Mouse (Mus musculus): ENCODE data around the gene S100a4. TPM values are rescaled to one million over a fixed set of nuclear protein-coding genes. Genes with fewer than 3 reads are reported as not detected.

The S100a4 gene
- polyA plus RNA-seq, 1 experiment from 2014 or later, result 11.8 TPM

DNA sequence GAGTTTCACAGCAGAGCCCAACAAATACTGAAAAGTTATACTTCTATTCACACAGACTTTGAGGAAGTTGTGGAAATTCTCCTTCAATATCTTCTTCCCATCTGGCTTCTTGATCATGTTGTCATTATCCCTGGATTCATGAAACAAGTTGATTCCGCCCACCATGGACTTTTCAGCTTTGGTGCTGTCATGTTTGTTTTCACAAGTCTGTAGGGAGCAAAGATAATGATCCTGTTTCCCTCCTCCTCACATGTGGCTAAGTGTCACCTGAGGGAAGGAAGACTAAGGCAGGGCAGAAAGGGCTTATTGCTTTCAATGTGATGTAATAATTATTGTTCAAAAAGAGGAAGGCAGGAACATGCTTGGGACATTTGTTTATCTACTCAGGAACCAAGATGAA lies 43.7 kb downstream of the S100a4 start:
- no peak for ATAC-seq (replicated peaks; ENCODE audit: extremely low read depth, insufficient read depth, low FRiP score)
- H3K4me3 ChIP-seq (ENCODE audit: low read length), result no peak overlapping the region
- H3K4me1 ChIP-seq (ENCODE audit: control insufficient read depth, insufficient read depth, low read length), result no peaks in the 10 kb centered on the region
- no peaks in the 10 kb centered on the region for H3K27me3 ChIP-seq (ENCODE audit: control insufficient read depth, insufficient read depth, low read length)
- H3K36me3 ChIP-seq (ENCODE audit: control insufficient read depth, insufficient read depth), result no peaks in the 10 kb centered on the region
- H3K27ac ChIP-seq (ENCODE audit: low read length), result no peak overlapping the region
- no peak overlapping the region for H3K4me2 ChIP-seq (ENCODE audit: low read depth, low read length)
- WGBS, result 74% methylated on average over 1 of the region's 1 CpGs
- H3K9me3 ChIP-seq (replicated peaks; ENCODE audit: control insufficient read depth, low read length), result no peaks in the 10 kb centered on the region
- H3K9ac ChIP-seq (ENCODE audit: low read length), result no peak overlapping the region

GRCm38 (mm10) chr3:90648981-90649380 lies 45.4 kb downstream of the S100a4 start:
- H3K9me3 ChIP-seq (replicated peaks; ENCODE audit: control insufficient read depth, low read length), result no peaks in the 10 kb centered on the region
- no peak overlapping the region for H3K27ac ChIP-seq (ENCODE audit: low read length)
- no peaks in the 10 kb centered on the region for H3K4me1 ChIP-seq (ENCODE audit: control insufficient read depth, insufficient read depth, low read length)
- H3K27me3 ChIP-seq (ENCODE audit: control insufficient read depth, insufficient read depth, low read length), result no peaks in the 10 kb centered on the region
- no peak overlapping the region for H3K9ac ChIP-seq (ENCODE audit: low read length)
- no peak for ATAC-seq (replicated peaks; ENCODE audit: extremely low read depth, insufficient read depth, low FRiP score)
- no peak overlapping the region for H3K4me3 ChIP-seq (ENCODE audit: low read length)
- H3K4me2 ChIP-seq (ENCODE audit: low read depth, low read length), result no peak overlapping the region
- no peaks in the 10 kb centered on the region for H3K36me3 ChIP-seq (ENCODE audit: control insufficient read depth, insufficient read depth)

DNA sequence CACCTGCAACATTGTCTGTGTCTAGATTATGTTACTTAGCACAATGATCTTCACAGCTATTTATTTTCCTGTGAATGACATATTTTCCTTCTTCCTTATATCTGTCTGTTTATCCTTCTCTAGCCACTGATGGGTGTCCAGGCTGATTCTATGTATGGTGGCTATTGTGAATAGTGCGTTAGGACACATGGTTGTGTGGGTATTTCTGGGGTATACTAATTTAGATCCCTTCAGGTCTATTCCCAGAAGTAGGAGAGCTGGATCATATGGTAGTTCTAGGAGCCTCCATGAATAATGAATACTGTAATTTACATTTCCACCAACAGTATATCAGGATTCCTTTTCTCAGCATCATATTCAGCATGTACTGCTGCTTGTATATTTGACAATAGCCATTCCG lies 46.3 kb downstream of the S100a4 start:
- Histone ChIP-seq H3K4me2 (ENCODE audit: low read depth, low read length) (no peak overlapping the region), H3K4me3 (ENCODE audit: low read length) (no peak overlapping the region), H3K9me3 (replicated peaks; ENCODE audit: control insufficient read depth, low read length) (no peaks in the 10 kb centered on the region), H3K36me3 (ENCODE audit: control insufficient read depth, insufficient read depth) (no peaks in the 10 kb centered on the region), H3K27me3 (ENCODE audit: control insufficient read depth, insufficient read depth, low read length) (no peaks in the 10 kb centered on the region), H3K9ac (ENCODE audit: low read length) (no peak overlapping the region), H3K4me1 (ENCODE audit: control insufficient read depth, insufficient read depth, low read length) (no peaks in the 10 kb centered on the region), H3K27ac (ENCODE audit: low read length) (no peak overlapping the region)
- no peak for ATAC-seq (replicated peaks; ENCODE audit: extremely low read depth, insufficient read depth, low FRiP score)
- WGBS, result 82% methylated on average over 2 of the region's 2 CpGs

DNA sequence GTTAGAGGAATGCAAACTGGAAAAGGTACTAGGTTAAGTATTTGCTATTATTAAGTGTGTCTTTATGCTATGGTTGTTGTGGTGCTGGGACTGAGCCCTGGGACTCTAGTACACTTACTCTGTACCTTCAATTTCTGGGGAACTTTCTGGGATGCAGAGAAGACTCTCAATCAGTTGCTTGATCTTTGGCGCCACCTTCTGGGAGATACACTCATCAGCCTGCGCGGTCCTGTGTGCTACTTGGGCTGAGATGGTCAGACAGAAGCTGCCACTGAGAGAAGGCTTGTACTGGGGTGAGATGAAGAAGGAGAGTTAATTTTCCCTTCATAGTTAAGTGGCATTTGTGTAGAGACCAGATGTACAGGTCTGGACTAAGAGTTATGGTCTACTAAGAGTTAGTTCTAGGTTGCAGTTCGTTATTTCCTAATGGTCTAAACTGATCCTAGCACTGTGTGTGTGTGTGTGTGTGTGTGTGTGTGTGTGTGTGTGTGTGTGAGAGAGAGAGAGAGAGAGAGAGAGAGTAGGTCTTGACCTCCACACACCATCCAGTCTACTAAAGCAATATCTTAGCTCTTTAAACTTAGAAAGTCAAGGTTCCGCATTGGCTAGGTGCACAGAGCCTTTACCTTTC lies 49.4 kb downstream of the S100a4 start:
- Histone ChIP-seq H3K4me3 (ENCODE audit: low read length) (no peak overlapping the region), H3K9ac (ENCODE audit: low read length) (no peak overlapping the region), H3K4me1 (ENCODE audit: control insufficient read depth, insufficient read depth, low read length) (no peaks in the 10 kb centered on the region), H3K9me3 (replicated peaks; ENCODE audit: control insufficient read depth, low read length) (no peaks in the 10 kb centered on the region), H3K4me2 (ENCODE audit: low read depth, low read length) (no peak overlapping the region), H3K36me3 (ENCODE audit: control insufficient read depth, insufficient read depth) (no peaks in the 10 kb centered on the region), H3K27ac (ENCODE audit: low read length) (no peak overlapping the region), H3K27me3 (ENCODE audit: control insufficient read depth, insufficient read depth, low read length) (no peaks in the 10 kb centered on the region)
- 38% methylated on average over 5 of the region's 5 CpGs for WGBS
- 0 out of 2 replicates have a peak, but pooled peaks have one; percentile 23 for ATAC-seq (replicated peaks; ENCODE audit: extremely low read depth, insufficient read depth, low FRiP score)

GRCm38 (mm10) chr3:90653717-90654116 lies 50.1 kb downstream of the S100a4 start, which contains the start of gene S100a7a:
S100a7a (plus strand) TSS chr3:90654017.
- Histone ChIP-seq H3K4me2 (ENCODE audit: low read depth, low read length) (no peak within 1 kb of the TSS), H3K9me3 (replicated peaks; ENCODE audit: control insufficient read depth, low read length) (no peaks in the 10 kb centered on the region), H3K4me1 (ENCODE audit: control insufficient read depth, insufficient read depth, low read length) (no peaks in the 10 kb centered on the region), H3K9ac (ENCODE audit: low read length) (no peak within 1 kb of the TSS), H3K36me3 (ENCODE audit: control insufficient read depth, insufficient read depth) (no peaks in the 10 kb centered on the region), H3K4me3 (ENCODE audit: low read length) (no peak within 1 kb of the TSS), H3K27ac (ENCODE audit: low read length) (no peak within 1 kb of the TSS), H3K27me3 (ENCODE audit: control insufficient read depth, insufficient read depth, low read length) (no peaks in the 10 kb centered on the region)
- no peak for ATAC-seq (replicated peaks; ENCODE audit: extremely low read depth, insufficient read depth, low FRiP score)

Other genes with a start within 250 kb of the S100a4 start
- gene Slc27a3, start 213.8 kb upstream of the S100a4 start, polyA plus RNA-seq (2015; fragmentation: Nextera tagmentation; extraction: Ambion mirVana), result 5.6 and 6.7 TPM in 2 replicates
- gene Ints3, start 170.1 kb upstream of the S100a4 start, polyA plus RNA-seq (2015; fragmentation: Nextera tagmentation; extraction: Ambion mirVana), result 18.4 and 19.8 TPM in 2 replicates
- gene Npr1, start 137.9 kb upstream of the S100a4 start, polyA plus RNA-seq (2015; fragmentation: Nextera tagmentation; extraction: Ambion mirVana), result 11.3 and 13.0 TPM in 2 replicates
- gene Ilf2, start 127.6 kb upstream of the S100a4 start, polyA plus RNA-seq (2015; fragmentation: Nextera tagmentation; extraction: Ambion mirVana), result 103 and 104 TPM in 2 replicates
- 76.1 and 88.9 TPM in 2 replicates for gene Snapin, start 112.7 kb upstream of the S100a4 start, polyA plus RNA-seq (2015; fragmentation: Nextera tagmentation; extraction: Ambion mirVana)
- 95.6 and 98.2 TPM in 2 replicates for gene Chtop, start 94.3 kb upstream of the S100a4 start, polyA plus RNA-seq (2015; fragmentation: Nextera tagmentation; extraction: Ambion mirVana)
- 348 and 352 TPM in 2 replicates for gene S100a1, start 89.4 kb upstream of the S100a4 start, polyA plus RNA-seq (2015; fragmentation: Nextera tagmentation; extraction: Ambion mirVana)
- 84.4 and 88.6 TPM in 2 replicates for gene S100a13, start 89.3 kb upstream of the S100a4 start, polyA plus RNA-seq (2015; fragmentation: Nextera tagmentation; extraction: Ambion mirVana)
- gene S100a14, start 76.9 kb upstream of the S100a4 start, polyA plus RNA-seq (2015; fragmentation: Nextera tagmentation; extraction: Ambion mirVana), result 5.7 and 7.3 TPM in 2 replicates
- 96.5 and 110 TPM in 2 replicates for gene S100a16, start 66.5 kb upstream of the S100a4 start, polyA plus RNA-seq (2015; fragmentation: Nextera tagmentation; extraction: Ambion mirVana)
- 1.4 and 3.8 TPM in 2 replicates for gene S100a3, start 43.2 kb upstream of the S100a4 start, polyA plus RNA-seq (2015; fragmentation: Nextera tagmentation; extraction: Ambion mirVana)
- gene S100a2, start 13.5 kb upstream of the S100a4 start, polyA plus RNA-seq (2015; fragmentation: Nextera tagmentation; extraction: Ambion mirVana), result not detected in 2 replicates
- gene Gm42674, start 1.9 kb upstream of the S100a4 start, polyA plus RNA-seq (2015; fragmentation: Nextera tagmentation; extraction: Ambion mirVana), result not detected in 2 replicates
- not detected in 2 replicates for gene S100a5, start 4.8 kb downstream of the S100a4 start, polyA plus RNA-seq (2015; fragmentation: Nextera tagmentation; extraction: Ambion mirVana)
- gene S100a6, start 9.1 kb downstream of the S100a4 start, polyA plus RNA-seq (2015; fragmentation: Nextera tagmentation; extraction: Ambion mirVana), result 56.9 and 61.6 TPM in 2 replicates
- 0.14 TPM in 1 of 2 replicates, not detected in the other for gene S100a7a, start 50.2 kb downstream of the S100a4 start, polyA plus RNA-seq (2015; fragmentation: Nextera tagmentation; extraction: Ambion mirVana)
- 16.3 and 22.3 TPM in 2 replicates for gene S100a8, start 65.2 kb downstream of the S100a4 start, polyA plus RNA-seq (2015; fragmentation: Nextera tagmentation; extraction: Ambion mirVana)
- gene S100a9, start 92.0 kb downstream of the S100a4 start, polyA plus RNA-seq (2015; fragmentation: Nextera tagmentation; extraction: Ambion mirVana), result 11.5 and 16.9 TPM in 2 replicates
- gene Pglyrp4, start 123.1 kb downstream of the S100a4 start, polyA plus RNA-seq (2015; fragmentation: Nextera tagmentation; extraction: Ambion mirVana), result not detected in 2 replicates
- gene Gm5849, start 174.1 kb downstream of the S100a4 start, polyA plus RNA-seq (2015; fragmentation: Nextera tagmentation; extraction: Ambion mirVana), result not detected in 2 replicates

Data from heart, embryonic 16.5 days (tissue).